Mouse (Mus musculus) liver, embryonic 11.5 days (tissue): ENCODE measurements around the gene Fancc. TPM values are rescaled to one million over a fixed set of nuclear protein-coding genes. Genes with fewer than 3 reads are reported as not detected.

ENCODE experiments used
- ATAC-seq: fragments of 200-750 bp; cut with Nextera tagmentation; replicated peaks from 2 replicates; pipeline ENCODE4 v1.8.0; 2017; ENCODE audit warnings: moderate number of reproducible peaks, mild to moderate bottlenecking, moderate TSS enrichment, moderate library complexity; ENCODE audit not compliant: low FRiP score
- DNase-seq: peaks from one replicate; pipeline ENCODE4 v3.0.0-alpha.2; 2017; ENCODE audit warnings: low spot score
- H3K27ac ChIP-seq: fragments of 300-500 bp; sonication (generic); 2 replicates; pipeline ENCODE4 v1.5.1; 2014; ENCODE audit warnings: mild to moderate bottlenecking, low read depth, low read length, control low read depth
- H3K27me3 ChIP-seq: fragments of 300-500 bp; sonication (generic); replicated peaks from 2 replicates; pipeline ENCODE4 v1.6.1; 2014; ENCODE audit warnings: low read length, mixed read lengths; ENCODE audit not compliant: control insufficient read depth, insufficient read depth
- H3K36me3 ChIP-seq: fragments of 300-500 bp; sonication (generic); 2 replicates; pipeline ENCODE4 v1.6.1; 2014; ENCODE audit warnings: mild to moderate bottlenecking, low read length, moderate library complexity, mixed read lengths; ENCODE audit not compliant: control insufficient read depth, insufficient read depth
- H3K4me1 ChIP-seq: fragments of 300-500 bp; sonication (generic); replicated peaks from 2 replicates; pipeline ENCODE4 v1.6.1; 2014; ENCODE audit warnings: low read length, mixed read lengths; ENCODE audit not compliant: control insufficient read depth, insufficient read depth
- H3K4me2 ChIP-seq: fragments of 300-500 bp; sonication (generic); 2 replicates; pipeline ENCODE4 v1.6.1; 2014; ENCODE audit warnings: mild to moderate bottlenecking, control low read depth, moderate library complexity
- H3K4me3 ChIP-seq: fragments of 300-500 bp; sonication (generic); 2 replicates; pipeline ENCODE4 v1.5.1; 2014; ENCODE audit warnings: low read depth, low read length, control low read depth
- H3K9ac ChIP-seq: fragments of 300-500 bp; sonication (generic); 2 replicates; pipeline ENCODE4 v1.6.1; 2014; ENCODE audit warnings: low read depth, low read length, control low read depth
- H3K9me3 ChIP-seq: fragments of 300-500 bp; sonication (generic); 2 replicates; pipeline ENCODE4 v1.6.1; 2016; ENCODE audit warnings: low read length, inconsistent platforms, mixed read lengths; ENCODE audit not compliant: control insufficient read depth
- WGBS: fragments of 180-500 bp; shearing (Covaris S2); extraction: QIAGEN DNeasy Blood & Tissue Kit; methylation state at CpG from one replicate; pipeline ENCODE4 v1.1.7; 2014; 5-methylcytosine and 5-hydroxymethylcytosine counted together
- polyA plus RNA-seq: library from polyadenylated mRNA; unstranded; fragments of >200 nt; fragmentation: Nextera tagmentation; extraction: Ambion mirVana; gene quantifications from 2 replicates; pipeline ENCODE4 v1.2.1, GENCODE M21; 2014

The Fancc gene
- polyA plus RNA-seq, 1 experiment from 2014 or later = 18.9 TPM

GRCm38 (mm10) chr13:63507001-63507556, 10.0 kb upstream of the Fancc start:
- Histone ChIP-seq H3K36me3 (peaks cover 26% of the 10 kb centered on the region), H3K27ac (no peak overlapping the region), H3K27me3 (no peaks in the 10 kb centered on the region), H3K9me3 (no peaks in the 10 kb centered on the region), H3K9ac (no peak overlapping the region), H3K4me1 (no peaks in the 10 kb centered on the region), H3K4me3 (no peak overlapping the region), H3K4me2 (no peak overlapping the region)
- ATAC-seq = no peak
- no peak for DNase-seq
- 83% methylated on average over 6 of the region's 6 CpGs for whole genome bisulfite sequencing

- Histone ChIP-seq H3K4me3 (no peak overlapping the region), H3K36me3 (peaks cover 21% of the 10 kb centered on the region), H3K27ac (no peak overlapping the region), H3K9ac (no peak overlapping the region), H3K27me3 (no peaks in the 10 kb centered on the region), H3K4me2 (no peak overlapping the region), H3K9me3 (no peaks in the 10 kb centered on the region), H3K4me1 (no peaks in the 10 kb centered on the region)
- ATAC-seq (no peak), DNase-seq (no peak)
- 73% methylated on average over 1 of the region's 1 CpGs for WGBS
Measured at GRCm38 (mm10) chr13:63506364-63506763, 9.3 kb upstream of the Fancc start.

GRCm38 (mm10) chr13:63502391-63502790, 5.3 kb upstream of the Fancc start:
- Histone ChIP-seq H3K27ac (no peak overlapping the region), H3K36me3 (no peaks in the 10 kb centered on the region), H3K4me2 (no peak overlapping the region), H3K4me3 (no peak overlapping the region), H3K4me1 (no peaks in the 10 kb centered on the region), H3K9me3 (no peaks in the 10 kb centered on the region), H3K27me3 (no peaks in the 10 kb centered on the region; the same call in 1 of the 2 replicates), H3K9ac (no peak overlapping the region)
- DNase-seq (no peak), ATAC-seq (no peak)
- 87% methylated on average over 2 of the region's 2 CpGs for WGBS

- H3K4me2 ChIP-seq = no peak overlapping the region
- no peak overlapping the region for H3K9ac ChIP-seq
- H3K9me3 ChIP-seq = no peaks in the 10 kb centered on the region
- DNase-seq (no peak), ATAC-seq (no peak)
- H3K4me1 ChIP-seq = no peaks in the 10 kb centered on the region
- H3K36me3 ChIP-seq = no peaks in the 10 kb centered on the region
- H3K4me3 ChIP-seq = no peak overlapping the region
- 74% methylated on average over 2 of the region's 2 CpGs for WGBS
- no peaks in the 10 kb centered on the region; the same call in 1 of the 2 replicates for H3K27me3 ChIP-seq
- no peak overlapping the region for H3K27ac ChIP-seq
Measured at GRCm38 (mm10) chr13:63499489-63499888, 2.4 kb upstream of the Fancc start.

GRCm38 (mm10) chr13:63487707-63488042, 9.4 kb downstream of the Fancc start:
- Histone ChIP-seq H3K4me1 (no peaks in the 10 kb centered on the region), H3K4me3 (no peak overlapping the region), H3K27ac (no peak overlapping the region), H3K36me3 (no peaks in the 10 kb centered on the region), H3K9me3 (no peaks in the 10 kb centered on the region), H3K27me3 (no peaks in the 10 kb centered on the region), H3K4me2 (no peak overlapping the region), H3K9ac (no peak overlapping the region)
- no peak for DNase-seq
- 63% methylated on average over 7 of the region's 7 CpGs for WGBS
- no peak for ATAC-seq

GRCm38 (mm10) chr13:63486791-63487706, 10.0 kb downstream of the Fancc start:
- WGBS = 53% methylated on average over 18 of the region's 18 CpGs
- ATAC-seq = no peak

GRCm38 (mm10) chr13:63475356-63475755, 21.7 kb downstream of the Fancc start:
- Histone ChIP-seq H3K9ac (no peak overlapping the region), H3K27me3 (no peaks in the 10 kb centered on the region), H3K4me1 (no peaks in the 10 kb centered on the region), H3K4me2 (no peak overlapping the region), H3K9me3 (no peaks in the 10 kb centered on the region), H3K27ac (no peak overlapping the region), H3K4me3 (no peak overlapping the region), H3K36me3 (no peaks in the 10 kb centered on the region)
- DNase-seq = no peak
- ATAC-seq = no peak
- 81% methylated on average over 8 of the region's 8 CpGs for WGBS

More at GRCm38 (mm10) chr13:63486791-63487706, 10.0 kb downstream of the Fancc start:
- Histone ChIP-seq H3K27me3 (no peaks in the 10 kb centered on the region), H3K4me2 (no peak overlapping the region), H3K4me3 (no peak overlapping the region), H3K36me3 (no peaks in the 10 kb centered on the region), H3K27ac (no peak overlapping the region), H3K9me3 (no peaks in the 10 kb centered on the region), H3K9ac (no peak overlapping the region), H3K4me1 (no peaks in the 10 kb centered on the region)
- no peak for DNase-seq

- no peak overlapping the region for H3K4me3 ChIP-seq
- DNase-seq (no peak), ATAC-seq (no peak)
- no peak overlapping the region for H3K4me2 ChIP-seq
- no peak overlapping the region for H3K9ac ChIP-seq
- no peak overlapping the region for H3K27ac ChIP-seq
- WGBS = 80% methylated on average over 5 of the region's 5 CpGs
- H3K4me1 ChIP-seq = no peaks in the 10 kb centered on the region
- H3K36me3 ChIP-seq = no peaks in the 10 kb centered on the region
- no peaks in the 10 kb centered on the region for H3K27me3 ChIP-seq
- no peaks in the 10 kb centered on the region for H3K9me3 ChIP-seq
Measured at GRCm38 (mm10) chr13:63452898-63453297, 44.2 kb downstream of the Fancc start.

- WGBS = 65% methylated on average over 7 of the region's 7 CpGs
- no peaks in the 10 kb centered on the region for H3K36me3 ChIP-seq
- no peak for DNase-seq
- no peak for ATAC-seq
- no peak overlapping the region for H3K27ac ChIP-seq
- H3K27me3 ChIP-seq = no peaks in the 10 kb centered on the region
- no peak overlapping the region for H3K9ac ChIP-seq
- no peaks in the 10 kb centered on the region for H3K9me3 ChIP-seq
- no peak overlapping the region for H3K4me2 ChIP-seq
- no peaks in the 10 kb centered on the region for H3K4me1 ChIP-seq
- no peak overlapping the region for H3K4me3 ChIP-seq
Measured at GRCm38 (mm10) chr13:63451140-63451539, 45.9 kb downstream of the Fancc start.
